Mouse (Mus musculus): ENCODE measurements around the gene Dock2.
"Not testable (repeated sequence)": the region's sequence is repeated elsewhere in the genome, so short reads cannot be mapped to it uniquely, and the experiment has no call there.

Gene Dock2

GRCm38 (mm10) chr11:34275941-34276340 is 507.8 kb downstream of the Dock2 start:
- no peak for DNase-seq

GRCm38 (mm10) chr11:34272016-34272415 is 511.7 kb downstream of the Dock2 start:
- DNase-seq, result no peak

- DNase-seq, result no peak
These were observed 519.6 kb downstream of the Dock2 start for GRCm38 (mm10) chr11:34264099-34264498.

GRCm38 (mm10) chr11:34258849-34259469 is 524.7 kb downstream of the Dock2 start:
- no peak for DNase-seq

- DNase-seq, result no peak
These were observed 526.0 kb downstream of the Dock2 start for GRCm38 (mm10) chr11:34257548-34258189.

GRCm38 (mm10) chr11:34242979-34243378 is 540.7 kb downstream of the Dock2 start:
- no peak for DNase-seq

GRCm38 (mm10) chr11:34240252-34240651 is 543.4 kb downstream of the Dock2 start:
- no peak for DNase-seq

GRCm38 (mm10) chr11:34239691-34240090 is 544.0 kb downstream of the Dock2 start:
- DNase-seq, result no peak

GRCm38 (mm10) chr11:34236885-34237284 is 546.8 kb downstream of the Dock2 start:
- no peak for DNase-seq

GRCm38 (mm10) chr11:34236091-34236759 is 547.5 kb downstream of the Dock2 start:
- DNase-seq, result peak in 1 of 2 experiments; percentile 25

- peak; percentile 41 to 74 for DNase-seq
These were observed 554.8 kb downstream of the Dock2 start for GRCm38 (mm10) chr11:34228758-34229364.

- no peak for DNase-seq
These were observed 556.5 kb downstream of the Dock2 start for GRCm38 (mm10) chr11:34227180-34227579.

GRCm38 (mm10) chr11:34220596-34220995 is 563.1 kb downstream of the Dock2 start:
- not testable (repeated sequence) for DNase-seq

- DNase-seq, result peak in 1 of 2 experiments; percentile 82
These were observed 570.8 kb downstream of the Dock2 start for GRCm38 (mm10) chr11:34212853-34213252.

GRCm38 (mm10) chr11:34207989-34208388 is 575.7 kb downstream of the Dock2 start, which contains the start of gene Foxi1:
Gene Foxi1, minus strand, starts transcription at chr11:34208089.
- DNase-seq, result peak in 1 of 2 experiments; percentile 56

- no peak for DNase-seq
These were observed 580.9 kb downstream of the Dock2 start for GRCm38 (mm10) chr11:34202769-34203168.

- no peak for DNase-seq
These were observed 588.5 kb downstream of the Dock2 start for GRCm38 (mm10) chr11:34195142-34195541.

- no peak for DNase-seq
These were observed 589.3 kb downstream of the Dock2 start for GRCm38 (mm10) chr11:34194158-34194941.

- DNase-seq, result no peak
These were observed 590.0 kb downstream of the Dock2 start for GRCm38 (mm10) chr11:34193658-34194057.

GRCm38 (mm10) chr11:34184266-34184665 is 599.4 kb downstream of the Dock2 start:
- DNase-seq, result peak; percentile 24 to 72

GRCm38 (mm10) chr11:34181214-34182117 is 602.2 kb downstream of the Dock2 start:
- peak; percentile 58 to 82 for DNase-seq
